Mouse (Mus musculus): ENCODE results near the gene Grasp. TPM values are rescaled to one million over a fixed set of nuclear protein-coding genes. Genes with fewer than 3 reads are reported as not detected.

Grasp gene
- polyA plus RNA-seq, 1 experiment = 0.05 TPM

GRCm38 (mm10) chr15:101216036-101216435, 8.0 kb upstream of the Grasp start:
- H3K9me3 ChIP-seq (ENCODE audit: control insufficient read depth, low read length) = no peaks in the 10 kb centered on the region
- peaks cover 5% of the 10 kb centered on the region; the same call in 1 of the 2 replicates for H3K36me3 ChIP-seq (ENCODE audit: control insufficient read depth)
- H3K4me3 ChIP-seq (replicated peaks) = no peak overlapping the region
- H3K27me3 ChIP-seq (ENCODE audit: control insufficient read depth) = no peaks in the 10 kb centered on the region
- TF ChIP-seq TAL1 (IDR thresholded peaks at IDR 0.05; ENCODE audit: low read length) = no peak
- no peak for TF ChIP-seq GATA1 (IDR thresholded peaks at IDR 0.05; ENCODE audit: low read length)
- no peaks in the 10 kb centered on the region for H3K4me1 ChIP-seq (ENCODE audit: control insufficient read depth)

DNA sequence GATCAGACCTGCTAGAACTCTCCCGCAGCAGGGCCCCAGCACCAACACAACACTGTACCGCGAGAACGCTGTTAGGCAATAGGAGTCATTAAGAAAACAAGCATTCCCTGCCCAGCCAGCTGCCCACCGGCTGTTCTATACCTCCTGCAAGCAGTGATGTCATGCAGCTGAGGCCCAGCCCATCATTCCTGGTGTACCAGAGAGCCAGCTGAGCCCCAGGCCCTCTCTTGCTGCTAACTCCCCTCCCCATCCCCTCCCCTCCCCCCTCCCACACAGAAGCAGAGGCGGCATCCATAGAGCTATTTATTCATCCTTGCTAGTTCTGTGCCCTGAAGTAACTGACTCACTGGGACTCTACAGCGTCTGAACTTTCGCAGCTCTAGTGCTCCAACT, 3.1 kb upstream of the Grasp start:
- H3K4me3 ChIP-seq (replicated peaks) = no peak overlapping the region
- no peaks in the 10 kb centered on the region for H3K36me3 ChIP-seq (ENCODE audit: control insufficient read depth)
- no peak for TF ChIP-seq TAL1 (IDR thresholded peaks at IDR 0.05; ENCODE audit: low read length)
- no peak for TF ChIP-seq GATA1 (IDR thresholded peaks at IDR 0.05; ENCODE audit: low read length)
- H3K9me3 ChIP-seq (ENCODE audit: control insufficient read depth, low read length) = peaks cover 2% of the 10 kb centered on the region; the same call in 1 of the 2 replicates
- H3K4me1 ChIP-seq (ENCODE audit: control insufficient read depth) = peaks cover 7% of the 10 kb centered on the region
- peaks cover 47% of the 10 kb centered on the region for H3K27me3 ChIP-seq (ENCODE audit: control insufficient read depth)

DNA sequence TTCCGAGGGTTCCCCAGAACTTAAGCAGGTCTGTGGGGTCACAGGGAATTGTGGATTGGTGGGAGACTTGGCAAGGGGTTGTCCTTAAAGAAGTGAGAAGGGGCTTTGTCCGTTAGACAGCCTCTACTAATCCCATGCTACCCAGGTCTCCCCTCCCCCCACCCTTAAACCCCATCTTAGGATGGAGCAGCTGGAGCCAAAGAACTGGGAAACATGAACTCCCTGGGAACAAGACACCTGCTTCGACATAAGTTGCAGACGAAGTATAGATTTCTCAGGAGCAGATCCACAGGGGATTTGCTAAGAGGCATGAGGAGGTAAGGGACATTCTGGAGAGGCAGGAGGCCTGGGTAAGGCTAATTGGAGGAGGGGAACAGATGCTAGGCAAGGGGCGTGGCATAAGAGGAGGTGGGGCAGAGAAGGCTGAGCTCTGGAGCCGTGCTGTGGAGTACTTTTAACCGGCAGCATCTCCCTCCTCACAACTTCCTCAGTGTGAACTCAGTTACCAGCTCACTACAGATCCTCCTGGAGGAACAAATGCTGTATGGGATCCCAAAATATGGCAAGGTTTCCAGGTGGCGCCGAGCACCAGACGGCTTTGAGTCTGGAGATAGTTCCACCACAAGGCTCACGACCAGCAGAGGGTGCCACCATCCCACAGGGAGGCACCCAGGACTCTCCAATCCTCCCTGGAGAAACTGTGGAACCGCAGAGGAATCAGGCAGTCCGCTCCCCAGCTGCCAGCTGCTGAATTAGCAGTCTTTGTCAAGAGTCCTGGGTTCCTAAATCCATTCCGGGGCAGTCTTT, 2.5 kb upstream of the Grasp start:
- peaks cover 2% of the 10 kb centered on the region; the same call in 1 of the 2 replicates for H3K9me3 ChIP-seq (ENCODE audit: control insufficient read depth, low read length)
- no peaks in the 10 kb centered on the region for H3K36me3 ChIP-seq (ENCODE audit: control insufficient read depth)
- H3K27me3 ChIP-seq (ENCODE audit: control insufficient read depth) = peaks cover 52% of the 10 kb centered on the region
- no peak overlapping the region for H3K4me3 ChIP-seq (replicated peaks)
- peaks cover 7% of the 10 kb centered on the region for H3K4me1 ChIP-seq (ENCODE audit: control insufficient read depth)
- TF ChIP-seq GATA1 (IDR thresholded peaks at IDR 0.05; ENCODE audit: low read length) (no peak), TAL1 (IDR thresholded peaks at IDR 0.05; ENCODE audit: low read length) (no peak)

- no peak overlapping the region for H3K4me3 ChIP-seq (replicated peaks)
- H3K4me1 ChIP-seq (ENCODE audit: control insufficient read depth) = peaks cover 7% of the 10 kb centered on the region
- H3K27me3 ChIP-seq (ENCODE audit: control insufficient read depth) = peaks cover 56% of the 10 kb centered on the region
- no peaks in the 10 kb centered on the region for H3K36me3 ChIP-seq (ENCODE audit: control insufficient read depth)
- H3K9me3 ChIP-seq (ENCODE audit: control insufficient read depth, low read length) = peaks cover 2% of the 10 kb centered on the region; the same call in 1 of the 2 replicates
- no peak for TF ChIP-seq GATA1 (IDR thresholded peaks at IDR 0.05; ENCODE audit: low read length)
- no peak for TF ChIP-seq TAL1 (IDR thresholded peaks at IDR 0.05; ENCODE audit: low read length)
Measured at GRCm38 (mm10) chr15:101222897-101223482, 998 bp upstream of the Grasp start.

DNA sequence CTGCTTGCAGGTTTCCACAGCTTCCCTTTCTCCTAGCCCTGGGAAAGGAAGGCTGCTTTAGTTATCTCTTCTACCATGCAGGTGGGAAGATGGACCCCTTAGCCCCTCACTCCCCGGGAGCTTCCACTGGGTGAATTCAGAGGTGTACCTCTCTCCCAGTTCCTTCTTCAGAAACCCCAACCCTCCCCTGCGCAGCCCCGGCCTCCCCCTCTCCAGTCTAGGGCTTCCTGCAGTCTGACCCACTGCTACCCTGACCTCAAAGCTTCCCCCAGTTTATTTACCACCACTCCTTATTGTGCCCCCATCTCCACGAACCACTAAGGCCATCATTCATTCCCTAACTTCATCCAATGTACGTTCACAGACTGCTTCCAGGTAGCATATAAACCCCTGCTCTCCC, 392 bp upstream of the Grasp start:
- Histone ChIP-seq H3K36me3 (ENCODE audit: control insufficient read depth) (no peaks in the 10 kb centered on the region), H3K27me3 (ENCODE audit: control insufficient read depth) (peaks cover 57% of the 10 kb centered on the region), H3K4me1 (ENCODE audit: control insufficient read depth) (peaks cover 7% of the 10 kb centered on the region), H3K4me3 (replicated peaks) (no peak overlapping the region), H3K9me3 (ENCODE audit: control insufficient read depth, low read length) (peaks cover 2% of the 10 kb centered on the region; the same call in 1 of the 2 replicates)
- TF ChIP-seq GATA1 (IDR thresholded peaks at IDR 0.05; ENCODE audit: low read length) (no peak), TAL1 (IDR thresholded peaks at IDR 0.05; ENCODE audit: low read length) (no peak)

GRCm38 (mm10) chr15:101224977-101225376, 989 bp downstream of the Grasp start:
- Histone ChIP-seq H3K4me1 (ENCODE audit: control insufficient read depth) (peaks cover 7% of the 10 kb centered on the region), H3K9me3 (ENCODE audit: control insufficient read depth, low read length) (peaks cover 2% of the 10 kb centered on the region; the same call in 1 of the 2 replicates), H3K4me3 (replicated peaks) (peak overlapping the region; percentile 43), H3K36me3 (ENCODE audit: control insufficient read depth) (no peaks in the 10 kb centered on the region), H3K27me3 (ENCODE audit: control insufficient read depth) (peaks cover 57% of the 10 kb centered on the region)
- TF ChIP-seq TAL1 (IDR thresholded peaks at IDR 0.05; ENCODE audit: low read length) = no peak
- TF ChIP-seq GATA1 (IDR thresholded peaks at IDR 0.05; ENCODE audit: low read length) = no peak

GRCm38 (mm10) chr15:101227971-101228370, 4.0 kb downstream of the Grasp start:
- H3K36me3 ChIP-seq (ENCODE audit: control insufficient read depth) = no peaks in the 10 kb centered on the region
- peaks cover 7% of the 10 kb centered on the region for H3K4me1 ChIP-seq (ENCODE audit: control insufficient read depth)
- H3K27me3 ChIP-seq (ENCODE audit: control insufficient read depth) = peaks cover 39% of the 10 kb centered on the region
- TF ChIP-seq GATA1 (IDR thresholded peaks at IDR 0.05; ENCODE audit: low read length) (no peak), TAL1 (IDR thresholded peaks at IDR 0.05; ENCODE audit: low read length) (no peak)
- H3K4me3 ChIP-seq (replicated peaks) = no peak overlapping the region
- peaks cover 2% of the 10 kb centered on the region; the same call in 1 of the 2 replicates for H3K9me3 ChIP-seq (ENCODE audit: control insufficient read depth, low read length)

- no peak for TF ChIP-seq TAL1 (IDR thresholded peaks at IDR 0.05; ENCODE audit: low read length)
- no peak for TF ChIP-seq GATA1 (IDR thresholded peaks at IDR 0.05; ENCODE audit: low read length)
- Histone ChIP-seq H3K4me1 (ENCODE audit: control insufficient read depth) (peaks cover 6% of the 10 kb centered on the region), H3K27me3 (ENCODE audit: control insufficient read depth) (peaks cover 28% of the 10 kb centered on the region), H3K36me3 (ENCODE audit: control insufficient read depth) (no peaks in the 10 kb centered on the region), H3K9me3 (ENCODE audit: control insufficient read depth, low read length) (peaks cover 2% of the 10 kb centered on the region; the same call in 1 of the 2 replicates), H3K4me3 (replicated peaks) (no peak overlapping the region)
Measured at GRCm38 (mm10) chr15:101228866-101229590, 5.0 kb downstream of the Grasp start.

- Histone ChIP-seq H3K36me3 (ENCODE audit: control insufficient read depth) (no peaks in the 10 kb centered on the region), H3K9me3 (ENCODE audit: control insufficient read depth, low read length) (no peaks in the 10 kb centered on the region), H3K4me3 (replicated peaks) (no peak overlapping the region), H3K4me1 (ENCODE audit: control insufficient read depth) (no peaks in the 10 kb centered on the region), H3K27me3 (ENCODE audit: control insufficient read depth) (peaks cover 14% of the 10 kb centered on the region)
- TF ChIP-seq GATA1 (IDR thresholded peaks at IDR 0.05; ENCODE audit: low read length) = no peak
- no peak for TF ChIP-seq TAL1 (IDR thresholded peaks at IDR 0.05; ENCODE audit: low read length)
Measured at GRCm38 (mm10) chr15:101230503-101230902, 6.5 kb downstream of the Grasp start.

Data from erythroblast, embryonic 14.5 days (primary cell).